Mouse (Mus musculus) subcutaneous adipose tissue, adult 2 months (tissue): Measurements from ENCODE around the gene Negr1. TPM values are rescaled to one million over a fixed set of nuclear protein-coding genes. Genes with fewer than 3 reads are reported as not detected.

Experiments used
- polyA plus RNA-seq: library from polyadenylated mRNA; depleted of rRNA; stranded (reverse); fragments of >200 nt; gene quantifications from 2 replicates; pipeline ENCODE4 v1.2.3, GENCODE M21; 2012; ENCODE audit warnings: low replicate concordance; rRNA removed

Gene Negr1
- 7.6 and 8.2 TPM in 2 replicates for polyA plus RNA-seq

GRCm38 (mm10) chr3:156561524-156562423 lies at the start of gene Negr1:
Gene Negr1 (plus strand): TSS chr3:156561794.

